Mouse (Mus musculus) fibroblast of lung, adult 2 months (primary cell): ENCODE data around the gene Pcx.

Source experiments
- DNase-seq: peaks from one replicate; pipeline ENCODE4 v3.0.0-alpha.2; 2011; ENCODE audit warnings: low read depth

Gene Pcx

DNA sequence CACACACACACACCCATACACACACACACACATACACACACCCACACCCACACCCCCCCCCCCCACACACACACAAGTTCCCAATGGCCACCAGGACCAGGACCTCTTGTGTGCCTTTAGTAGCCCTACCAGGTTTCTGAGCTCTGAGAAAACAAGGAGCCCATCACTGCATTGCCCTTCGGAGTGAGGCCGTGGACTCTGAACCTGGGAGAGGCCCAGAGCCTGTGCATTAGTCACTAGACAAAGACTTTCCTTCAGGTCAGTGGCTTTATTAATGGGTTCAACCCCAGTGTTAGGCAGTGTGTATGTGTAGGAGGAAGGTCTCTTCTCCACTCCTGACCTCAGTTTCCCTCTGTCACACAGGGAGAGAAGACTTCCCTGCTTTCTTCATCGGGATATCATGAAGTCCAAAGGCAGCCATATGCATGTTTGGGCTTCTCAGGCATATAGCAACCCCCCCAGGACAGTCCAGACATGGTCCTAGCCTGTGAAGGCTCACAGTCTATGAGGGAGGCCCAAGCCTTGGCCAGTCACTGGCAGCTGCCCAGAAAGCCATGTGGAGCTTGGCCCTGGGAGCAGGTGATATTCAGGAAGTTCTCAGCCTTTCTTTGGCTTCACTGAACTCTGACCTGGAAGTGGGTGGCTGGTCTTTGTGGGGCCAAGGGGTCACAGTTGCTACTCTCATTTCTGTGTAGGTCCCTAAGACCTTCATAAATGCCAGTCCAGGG, 13.6 kb upstream of the Pcx start:
- no peak for DNase-seq

GRCm38 (mm10) chr19:4497263-4497973, 12.9 kb upstream of the Pcx start:
- DNase-seq = peak; percentile 90

DNA sequence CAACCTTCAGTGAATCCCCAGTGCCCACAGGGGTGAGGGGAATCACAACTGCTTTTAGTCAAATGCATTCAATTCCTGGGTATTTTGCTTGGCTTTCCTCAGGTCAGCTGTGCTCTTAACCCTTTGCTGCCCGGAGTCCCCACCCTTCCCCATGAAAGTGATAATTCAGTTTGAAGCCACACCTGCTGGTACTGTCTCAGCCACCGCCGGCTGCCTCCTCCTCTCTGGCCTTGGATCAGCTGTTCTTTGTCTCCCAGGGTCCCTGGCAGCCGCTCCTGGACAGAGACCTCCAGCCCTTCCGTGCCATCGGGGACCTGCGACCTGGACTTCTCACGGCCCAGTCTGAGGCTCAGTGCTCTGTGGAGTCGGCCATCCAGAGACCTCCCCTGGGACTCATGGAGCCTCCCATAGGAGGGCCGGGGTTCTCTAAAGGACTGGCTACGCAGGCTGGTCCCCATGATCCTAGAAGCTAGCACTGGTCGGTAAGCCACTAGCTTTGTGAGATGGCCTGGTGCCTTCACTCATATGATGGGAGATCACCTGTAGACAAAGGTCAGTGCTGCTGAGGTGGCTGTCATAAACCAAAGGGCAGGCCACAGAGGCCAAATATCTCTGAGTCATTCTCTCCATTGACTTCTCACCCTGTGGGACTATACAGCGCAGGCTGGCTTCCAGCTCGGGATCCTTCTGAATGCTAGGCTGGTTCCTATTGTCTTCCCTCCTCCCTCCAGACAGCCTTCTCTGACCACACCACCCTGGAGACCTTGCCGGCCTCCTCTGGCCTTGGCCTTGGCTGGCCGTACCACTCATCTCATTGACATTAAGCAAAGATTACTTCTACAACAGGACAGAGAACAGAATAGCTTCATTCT, 12.0 kb upstream of the Pcx start, which contains the start of gene 2010003K11Rik:
Gene 2010003K11Rik (minus strand): TSS at position 522 of the 872 bp plus-strand sequence.
- DNase-seq = no peak

GRCm38 (mm10) chr19:4502701-4503100, 7.6 kb upstream of the Pcx start:
- DNase-seq = no peak

GRCm38 (mm10) chr19:4504830-4505229, 5.4 kb upstream of the Pcx start:
- no peak for DNase-seq

DNA sequence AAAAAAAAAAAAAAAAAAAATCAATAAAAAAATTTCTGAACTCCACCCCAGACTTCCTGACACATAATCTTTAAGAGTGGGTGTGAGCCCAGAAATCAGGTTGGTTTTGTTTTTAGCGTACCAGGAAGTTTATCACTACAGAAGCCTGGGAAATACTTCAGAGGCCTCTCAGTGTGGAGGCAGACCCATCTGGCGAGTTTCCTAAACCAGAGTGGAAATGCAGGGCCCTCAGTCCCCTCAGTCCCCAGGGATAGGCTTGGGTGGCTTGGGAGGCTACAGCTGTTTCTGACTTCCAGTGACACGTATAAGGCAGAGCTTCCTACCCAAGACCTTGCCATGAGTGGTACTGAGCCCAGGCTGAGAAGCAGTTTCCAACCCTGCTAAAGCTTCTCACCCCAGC, 2.5 kb upstream of the Pcx start:
- DNase-seq = no peak

GRCm38 (mm10) chr19:4511116-4511841, 1.0 kb downstream of the Pcx start:
- DNase-seq = no peak

DNA sequence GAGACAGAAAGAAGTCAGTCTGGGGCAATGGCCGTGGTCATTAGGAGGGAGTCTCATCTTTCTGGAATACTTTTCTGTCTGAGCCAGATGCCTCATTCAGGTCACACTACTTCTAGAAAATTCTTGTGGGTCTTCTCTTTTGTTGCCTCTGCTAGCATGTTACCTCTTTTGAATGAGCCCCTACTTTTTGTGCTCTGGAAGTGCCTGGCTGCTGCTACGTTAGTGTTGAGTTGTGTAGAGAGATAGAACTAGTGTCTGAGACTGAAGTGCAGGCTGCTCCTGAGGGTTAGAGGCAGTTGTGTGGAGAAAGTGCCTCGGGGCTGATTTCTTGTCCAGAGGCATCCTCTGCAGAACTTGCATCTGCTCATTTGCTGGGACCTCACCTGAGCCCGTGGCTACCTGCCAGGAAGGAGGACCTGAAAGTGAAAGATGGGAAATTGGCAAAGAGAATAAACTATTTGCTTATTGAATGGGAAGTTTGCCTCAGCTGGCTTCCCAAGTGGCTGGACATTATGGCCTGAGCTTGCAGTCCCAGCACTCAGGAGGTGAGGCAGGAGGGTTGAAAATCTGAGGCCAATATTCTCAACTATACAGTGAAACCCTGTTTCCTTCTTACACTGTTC, 3.1 kb downstream of the Pcx start:
- DNase-seq = no peak

DNA sequence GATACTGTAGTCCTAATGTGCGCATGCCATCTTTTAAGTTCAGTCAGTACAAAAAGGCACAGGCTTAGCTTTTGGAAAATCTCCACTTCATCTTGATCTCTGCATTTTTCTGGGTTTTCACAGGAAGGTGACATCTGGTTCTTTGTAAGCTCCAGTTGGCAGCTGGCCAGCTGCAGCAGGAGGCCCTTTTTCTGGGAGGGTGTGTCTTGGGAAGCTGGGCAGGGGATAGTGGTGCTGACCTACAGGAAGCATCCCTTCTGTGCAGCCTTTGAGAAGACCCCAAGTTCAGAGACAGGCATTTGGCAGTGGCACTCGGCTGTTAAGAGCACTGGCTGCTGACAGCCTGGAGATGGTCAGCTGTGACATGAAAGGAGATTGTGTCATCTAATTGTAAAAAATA, 5.5 kb downstream of the Pcx start:
- DNase-seq = no peak

DNA sequence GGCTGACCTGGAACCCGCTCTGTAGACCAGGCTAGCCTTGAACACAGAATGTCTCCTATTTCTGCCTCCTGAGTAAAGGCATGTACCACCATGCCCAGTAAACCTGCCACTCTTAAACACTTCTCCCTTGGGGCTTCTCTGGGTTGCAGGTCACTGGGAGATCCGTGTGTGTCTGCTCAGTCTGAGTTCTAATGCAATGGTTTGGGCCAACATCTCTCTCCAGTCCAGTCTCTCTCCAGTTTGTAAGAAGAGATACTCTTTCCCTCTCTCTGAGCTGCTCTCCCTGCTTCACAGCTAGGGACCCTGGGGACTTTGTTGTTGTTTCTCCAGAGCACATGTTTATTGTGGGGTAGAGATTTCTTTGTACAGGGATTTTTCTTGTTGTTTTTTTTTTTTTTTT, 6.0 kb downstream of the Pcx start:
- DNase-seq = no peak

- DNase-seq = no peak
Measured at GRCm38 (mm10) chr19:4517483-4517882, 7.2 kb downstream of the Pcx start.

DNA sequence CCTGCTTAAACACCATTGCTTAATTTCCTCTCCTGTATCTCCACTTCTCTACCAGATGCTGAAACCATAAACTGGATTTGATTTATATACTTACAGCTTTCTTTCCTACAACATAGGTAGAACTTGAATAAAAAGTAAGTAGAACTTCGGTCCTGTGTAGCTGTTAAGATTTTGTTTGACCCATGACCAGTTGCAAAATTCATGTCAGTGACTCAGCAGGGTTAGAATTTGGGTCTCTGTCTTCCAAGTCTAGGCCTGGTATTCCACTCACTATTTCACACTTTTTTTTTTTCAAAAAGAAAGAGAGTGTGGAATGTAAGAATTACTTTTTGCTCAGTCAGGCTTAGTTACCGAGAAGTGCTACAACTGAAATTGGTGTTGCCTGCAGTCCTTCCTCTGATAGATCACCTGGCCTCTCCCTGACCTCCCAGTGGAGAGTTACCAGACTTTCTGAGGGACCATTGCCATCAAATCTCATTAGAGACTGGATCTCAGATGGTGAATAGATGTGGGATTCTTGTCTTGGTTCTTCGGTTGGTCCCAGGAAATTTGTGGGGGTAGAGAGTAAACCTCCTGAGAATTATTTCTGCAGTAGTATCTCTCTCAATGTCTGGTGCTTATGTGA, 11.3 kb downstream of the Pcx start:
- DNase-seq = no peak

GRCm38 (mm10) chr19:4534646-4535045, 24.4 kb downstream of the Pcx start:
- DNase-seq = no peak

GRCm38 (mm10) chr19:4535922-4536321, 25.6 kb downstream of the Pcx start:
- no peak for DNase-seq

DNA sequence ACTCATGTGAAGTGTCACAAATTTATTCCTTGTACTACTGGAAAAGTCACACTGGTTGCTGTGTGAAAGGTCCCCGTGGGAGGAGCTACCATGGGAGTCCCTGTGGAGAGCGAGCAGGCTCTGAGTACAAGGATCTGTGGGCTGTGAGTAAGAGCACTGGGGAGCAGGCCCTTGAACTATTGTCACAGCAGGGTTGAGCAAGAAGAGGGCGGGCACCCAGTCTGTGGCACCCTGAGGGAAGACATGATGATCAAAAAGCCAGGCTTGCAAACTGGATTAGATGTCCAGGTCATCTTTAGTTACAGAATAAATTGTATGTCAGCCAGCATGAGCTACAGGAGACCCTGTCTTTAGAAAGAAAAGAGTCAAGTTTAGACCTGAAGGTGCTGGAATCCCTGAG, 26.3 kb downstream of the Pcx start:
- no peak for DNase-seq

- DNase-seq = no peak
Measured at GRCm38 (mm10) chr19:4540263-4540662, 30.0 kb downstream of the Pcx start.

- DNase-seq = no peak
Measured at GRCm38 (mm10) chr19:4540992-4541391, 30.7 kb downstream of the Pcx start.

GRCm38 (mm10) chr19:4542081-4542480, 31.8 kb downstream of the Pcx start:
- DNase-seq = no peak

GRCm38 (mm10) chr19:4545091-4545490, 34.8 kb downstream of the Pcx start:
- no peak for DNase-seq

- no peak for DNase-seq
Measured at GRCm38 (mm10) chr19:4545841-4546240, 35.6 kb downstream of the Pcx start.

- DNase-seq = no peak
Measured at GRCm38 (mm10) chr19:4547801-4548200, 37.5 kb downstream of the Pcx start.
